Mouse (Mus musculus) v-Abl transformed pro-B cells (cell line): ENCODE data around the gene Sp6.

Experiments
- in situ Hi-C, 2 experiments: fragments of 400-800 bp; cut with MboI; formaldehyde crosslinking; loops; one replicate each; pipeline ENCODE4 v1.15.1; 2025; ENCODE audit not compliant: unreplicated experiment in 2 of 2

Gene Sp6

DNA sequence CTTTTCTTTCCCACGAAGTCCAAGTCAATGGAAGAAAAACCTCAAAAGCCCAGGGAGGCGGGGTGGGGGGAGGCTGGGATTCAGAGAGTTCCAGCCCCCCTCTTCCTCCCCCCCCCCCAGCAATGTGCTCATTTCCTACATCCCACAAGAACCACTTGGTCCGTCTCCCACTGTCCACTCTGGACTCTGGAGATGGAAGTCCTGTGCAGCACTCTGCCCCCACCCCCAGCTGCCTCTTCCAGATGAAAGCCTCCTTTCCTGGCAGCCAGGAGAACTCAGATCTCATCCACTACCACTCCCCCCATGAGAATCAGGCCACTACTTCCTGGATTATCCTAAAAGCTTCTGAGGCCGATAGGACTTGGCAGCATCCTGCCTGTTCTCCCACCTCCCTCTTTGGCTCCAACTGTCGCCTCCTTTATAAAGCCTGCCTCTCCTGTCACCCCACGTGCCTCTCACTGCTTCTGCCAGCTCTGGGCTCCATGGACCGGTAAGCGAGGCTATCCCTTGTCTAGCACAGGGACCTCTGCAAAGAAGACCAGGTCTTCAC lies at the start of gene Sp6:
Gene Sp6 (plus strand): TSS at position 274 of the 550 bp plus-strand sequence.
- in situ Hi-C loops, result no loop called here

DNA sequence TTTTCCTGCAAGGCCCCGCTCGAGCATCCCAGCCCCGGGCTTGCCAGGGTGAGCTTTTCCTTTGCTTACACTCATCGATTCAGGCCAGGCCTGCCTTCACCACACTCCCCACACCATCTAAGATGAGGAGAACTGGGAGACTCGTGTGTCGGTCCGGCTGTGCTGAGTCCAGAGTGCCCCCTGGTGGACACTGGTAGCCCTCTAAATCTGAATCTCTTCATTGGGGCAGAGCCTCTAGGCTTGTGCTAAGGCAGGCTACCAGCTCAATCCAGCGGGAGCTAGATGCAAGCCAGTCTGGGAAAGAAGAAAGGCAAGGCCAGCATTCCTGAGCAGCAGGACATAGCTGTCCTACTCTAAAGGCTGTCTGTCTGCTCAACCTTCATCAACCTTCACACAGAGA lies 49.6 kb upstream of the Sp6 start:
- in situ Hi-C loops, result loop anchor here (5.0 to 10.0 kb wide), 2 partner anchors 46 to 99 kb away; partner anchors contain the start of gene Cdk5rap3 (in 2 of the 2)

DNA sequence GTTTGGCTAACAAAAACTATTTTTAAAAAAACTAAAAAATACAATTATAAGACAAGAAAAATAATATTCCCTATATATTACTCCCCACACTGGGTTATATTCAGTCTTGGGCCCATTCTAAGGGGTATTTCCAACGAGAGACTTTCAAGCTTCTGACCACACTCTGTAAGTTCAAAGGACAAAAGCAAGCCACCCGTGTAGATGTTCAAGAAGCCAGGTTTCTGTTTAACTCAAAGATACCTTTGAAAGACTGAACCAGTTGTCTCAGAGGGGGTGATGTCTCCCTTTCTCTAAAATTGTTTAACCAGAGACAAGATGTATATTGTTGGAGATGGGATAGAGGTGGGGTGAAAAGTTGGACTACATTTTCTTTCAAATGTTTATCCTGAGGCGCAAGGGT lies 47.0 kb upstream of the Sp6 start:
- in situ Hi-C loops, result loop anchor here (10.0 kb wide), 1 partner anchor 101 kb away; no protein-coding TSS in a partner anchor

DNA sequence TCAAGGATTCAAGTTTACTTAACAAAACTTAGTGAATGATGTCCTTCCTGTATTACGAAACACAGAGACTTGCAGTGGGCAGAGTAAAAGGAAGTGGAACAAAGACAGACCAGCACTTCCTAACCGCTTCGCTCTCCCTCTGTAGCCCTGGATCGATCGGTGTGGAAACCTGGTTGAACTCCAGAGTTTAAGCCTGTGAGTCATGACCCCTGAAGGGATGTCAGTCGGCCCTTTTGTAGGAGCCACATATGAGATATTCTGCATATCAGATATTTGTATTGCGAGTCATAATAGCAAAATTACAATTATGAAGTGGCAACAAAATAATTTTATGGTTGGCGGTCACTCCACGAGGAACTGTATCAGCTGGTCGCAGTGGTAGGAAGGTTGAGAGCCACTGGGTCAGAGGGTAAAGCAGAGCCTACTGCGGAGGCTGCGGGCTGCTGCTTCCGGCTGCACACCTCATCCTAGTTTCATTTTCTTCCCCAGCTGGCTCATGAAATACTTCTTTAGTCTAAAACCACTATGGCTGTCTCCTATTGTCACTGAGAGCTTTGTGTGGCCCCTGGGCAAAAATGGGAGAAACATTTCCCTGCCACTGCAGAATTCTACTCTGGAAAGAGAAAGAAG lies 46.2 kb upstream of the Sp6 start:
- in situ Hi-C loops, result loop anchor here (10.0 kb wide), 1 partner anchor 102 kb away; no protein-coding TSS in a partner anchor

DNA sequence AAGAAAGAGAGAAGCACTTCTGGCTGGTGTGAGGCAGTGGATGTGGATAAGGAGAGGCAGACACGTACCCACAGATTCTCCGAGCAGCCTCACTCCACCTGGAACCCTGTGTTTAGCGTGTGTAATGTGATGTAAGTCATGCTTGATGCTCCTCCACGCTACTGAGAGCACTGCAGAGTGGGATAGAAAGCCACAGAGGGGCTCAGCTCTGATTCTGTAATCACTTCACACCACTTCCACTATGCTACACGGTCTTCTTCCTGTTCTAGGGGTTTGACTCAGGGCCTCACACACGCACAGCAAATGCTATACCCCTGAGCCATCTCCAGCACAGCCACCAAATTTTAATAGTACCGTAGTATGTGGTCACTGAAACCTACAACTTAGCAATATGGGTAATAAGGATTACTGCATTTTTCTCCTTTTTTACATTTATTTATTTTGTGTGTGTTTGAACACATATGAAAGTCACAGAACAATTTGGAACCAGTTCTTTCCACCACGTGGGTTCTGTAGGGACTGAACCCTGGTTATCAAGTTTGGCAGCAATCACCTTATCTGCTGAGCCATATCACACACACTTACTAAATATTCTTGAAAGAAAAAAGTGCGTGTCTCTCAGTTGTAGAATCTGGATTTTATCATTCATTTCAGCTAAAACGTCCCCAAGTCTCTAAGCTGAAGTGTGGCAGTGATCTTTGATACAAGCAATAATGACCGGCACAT lies 45.5 kb upstream of the Sp6 start:
- in situ Hi-C loops, result loop anchor here (10.0 kb wide), 1 partner anchor 103 kb away; no protein-coding TSS in a partner anchor

DNA sequence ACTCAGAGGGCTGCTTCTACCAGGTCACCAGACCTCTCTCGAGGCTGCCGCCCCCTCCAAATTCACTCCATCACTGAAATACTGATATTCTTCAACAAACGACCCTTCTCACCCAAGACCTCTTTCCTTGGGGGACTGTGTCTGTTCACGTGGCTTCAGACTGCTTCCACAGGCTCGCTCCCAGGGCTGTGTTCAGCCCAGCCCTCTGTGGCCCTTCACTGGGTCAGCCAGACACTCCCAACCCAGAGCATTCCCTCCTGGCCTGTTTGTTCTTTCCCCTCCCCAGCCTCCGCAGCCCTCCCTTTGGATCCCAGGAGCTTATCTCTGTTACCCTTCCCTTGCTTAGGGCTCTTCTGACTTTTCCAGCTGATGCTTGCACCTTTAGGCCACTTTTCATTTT lies 44.7 kb upstream of the Sp6 start:
- in situ Hi-C loops, result loop anchor here (10.0 kb wide), 1 partner anchor 104 kb away; no protein-coding TSS in a partner anchor

DNA sequence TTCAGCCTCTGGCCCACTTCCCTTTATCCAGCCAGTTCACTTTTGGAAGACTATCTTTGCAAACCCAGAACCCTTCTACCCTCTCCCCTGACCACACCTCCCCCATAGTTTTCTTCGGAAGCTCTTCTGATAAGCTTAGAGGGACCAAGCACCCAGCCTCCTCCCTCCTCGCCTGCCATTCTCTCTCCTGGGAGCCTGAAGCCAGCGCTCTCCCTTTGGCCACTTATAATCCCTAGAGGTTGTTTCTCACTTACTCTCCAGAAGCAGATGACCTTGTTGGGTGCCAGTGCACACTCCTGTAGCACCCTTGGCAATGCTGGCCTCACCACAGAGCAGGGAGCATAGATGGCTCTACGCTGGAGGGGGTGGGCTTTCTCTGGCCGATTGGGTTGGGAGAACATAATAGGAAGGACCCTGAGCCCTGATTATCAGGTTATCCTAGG lies 43.9 kb upstream of the Sp6 start:
- in situ Hi-C loops, result loop anchor here (10.0 kb wide), 1 partner anchor 104 kb away; no protein-coding TSS in a partner anchor

DNA sequence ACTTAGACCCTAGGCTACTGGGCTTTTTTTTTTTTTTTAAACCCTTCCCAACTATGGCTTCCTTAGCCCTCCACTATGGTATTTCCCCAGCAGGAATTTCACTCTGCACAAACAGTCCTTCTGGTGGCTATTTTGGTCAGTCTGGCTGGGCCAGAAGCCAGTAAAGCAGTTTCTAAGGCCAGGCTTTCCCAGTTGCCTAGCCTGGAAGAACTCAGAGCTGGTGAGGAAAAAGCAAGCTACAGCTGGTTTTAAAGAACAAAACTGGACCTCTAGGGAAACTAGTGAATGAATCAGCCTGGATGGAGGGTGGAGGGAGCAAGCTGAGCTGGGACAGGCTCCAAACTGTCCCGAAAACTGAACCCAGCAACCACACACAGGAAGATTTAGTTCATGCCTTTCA lies 43.4 kb upstream of the Sp6 start:
- in situ Hi-C loops, result loop anchor here (10.0 kb wide), 1 partner anchor 105 kb away; no protein-coding TSS in a partner anchor

DNA sequence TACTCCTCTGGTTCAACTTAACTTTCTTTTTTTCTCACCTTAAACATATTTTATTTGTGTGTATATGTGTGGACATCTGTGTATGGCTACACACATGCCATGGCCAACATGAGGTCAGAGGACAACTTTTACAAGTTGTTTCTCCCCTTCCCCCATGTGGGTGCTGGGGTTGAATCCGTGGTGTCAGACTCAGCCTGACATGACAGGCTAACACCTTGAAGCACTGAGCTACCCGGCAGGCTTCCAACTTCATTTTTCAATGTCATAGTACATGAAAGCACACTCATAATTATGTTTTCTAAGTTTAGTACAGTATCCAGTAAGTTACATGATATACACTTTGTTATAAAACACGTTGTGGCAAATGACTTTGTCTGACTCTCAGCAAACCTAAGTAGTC lies 42.9 kb upstream of the Sp6 start:
- in situ Hi-C loops, result no loop called here

DNA sequence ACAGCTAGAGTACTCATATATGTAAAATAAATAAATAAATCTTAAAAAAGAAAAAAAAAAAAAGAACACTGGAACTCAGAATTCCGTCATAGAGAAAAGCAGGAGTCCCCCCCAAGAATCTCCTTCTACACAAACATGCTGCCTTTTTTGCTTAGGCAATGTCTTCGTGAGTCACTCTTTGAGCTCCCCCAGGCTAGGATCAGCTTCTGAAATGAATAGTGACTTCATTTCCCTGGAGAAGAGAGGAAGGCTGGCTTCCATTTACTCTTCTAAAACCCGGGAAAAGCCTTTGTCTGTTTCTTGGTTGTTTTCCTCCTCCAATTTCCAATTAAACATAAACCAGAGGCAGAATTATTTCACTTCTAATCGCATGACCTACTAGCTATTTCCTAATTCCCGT lies 40.3 kb upstream of the Sp6 start:
- in situ Hi-C loops, result no loop called here

DNA sequence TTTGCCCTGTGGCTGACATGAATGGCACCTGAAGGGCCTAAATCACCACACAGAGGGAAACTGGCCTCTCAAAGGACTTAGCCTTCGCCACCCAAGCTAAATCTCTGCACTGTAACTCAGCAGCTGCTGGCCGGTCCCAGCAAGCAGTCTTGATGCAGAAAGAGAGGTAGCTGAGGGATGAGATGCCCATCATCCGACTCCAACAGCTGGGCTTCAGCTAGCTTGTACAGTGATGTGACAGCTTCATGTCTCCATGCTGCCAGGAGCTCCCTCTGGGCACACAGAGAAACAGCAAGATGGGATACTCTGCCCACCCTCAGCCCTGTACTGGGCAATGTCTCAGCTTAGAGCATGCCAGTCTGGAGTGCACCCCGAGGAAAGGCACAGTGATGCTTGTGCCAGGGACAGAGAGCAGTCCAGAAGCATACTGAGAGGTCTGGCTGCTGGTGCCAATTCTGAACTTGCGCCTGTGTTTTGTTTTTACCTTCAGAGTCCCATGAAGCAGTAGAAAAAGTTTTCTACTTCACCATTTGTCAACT lies 39.7 kb upstream of the Sp6 start:
- in situ Hi-C loops, result no loop called here

DNA sequence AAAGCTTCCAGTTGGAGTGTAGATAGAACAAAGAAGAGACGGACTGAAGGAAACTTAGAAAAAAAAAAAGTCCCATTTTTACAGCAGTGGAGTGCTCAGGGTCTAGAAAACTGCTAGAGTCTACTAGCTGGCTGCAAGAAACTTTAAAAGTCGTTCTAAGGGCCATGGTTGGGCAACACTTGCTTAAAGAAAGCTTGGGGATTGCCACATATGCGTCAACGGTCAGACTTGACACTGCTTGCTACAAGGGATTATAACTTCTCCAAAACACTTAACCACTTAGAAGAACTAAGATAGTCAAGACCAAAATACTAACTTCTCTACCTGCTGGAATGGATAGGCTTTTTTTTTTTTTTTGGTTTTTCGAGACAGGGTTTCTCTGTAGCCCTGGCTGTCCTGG lies 38.4 kb upstream of the Sp6 start:
- in situ Hi-C loops, result no loop called here

DNA sequence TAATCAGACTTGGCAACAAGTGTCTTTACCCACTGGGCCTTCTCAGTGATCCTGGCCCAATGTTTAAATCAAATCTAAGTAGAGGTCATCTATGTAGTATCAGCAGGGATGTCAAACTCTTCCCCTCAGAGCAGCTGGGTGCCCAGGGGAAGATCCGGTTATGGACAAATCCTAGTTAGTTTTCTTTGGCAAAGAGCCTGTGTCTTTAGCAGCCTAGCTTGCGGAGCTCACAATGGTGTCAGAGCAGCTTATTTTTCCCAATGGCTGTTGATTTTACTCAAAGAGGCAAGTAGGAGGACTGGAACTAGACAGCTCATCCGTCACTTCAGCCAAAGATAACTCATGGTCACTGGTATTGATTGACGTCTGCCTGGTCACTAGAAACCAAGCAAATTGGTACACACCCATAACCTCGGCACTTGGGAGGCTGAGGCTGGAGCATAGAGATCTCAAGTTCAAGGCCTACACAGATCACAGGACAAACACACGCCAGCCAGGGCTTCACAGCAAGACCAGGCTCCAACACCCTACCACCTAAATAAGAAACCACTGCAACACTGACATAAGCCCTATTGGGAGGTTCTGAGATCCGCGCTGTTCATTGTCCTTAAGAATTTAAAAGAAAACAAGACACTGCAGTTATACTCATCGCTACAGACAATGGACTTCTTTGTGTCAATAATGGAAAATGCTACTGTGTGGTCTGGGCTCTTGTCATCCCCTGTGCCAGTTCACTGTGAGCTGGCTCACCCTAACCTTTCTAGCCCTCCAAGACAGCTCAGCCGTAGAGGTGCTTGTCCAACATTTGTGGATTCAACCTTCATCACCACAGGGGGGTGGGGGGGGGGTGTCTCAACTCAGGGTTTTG lies 37.4 kb upstream of the Sp6 start:
- in situ Hi-C loops, result no loop called here

DNA sequence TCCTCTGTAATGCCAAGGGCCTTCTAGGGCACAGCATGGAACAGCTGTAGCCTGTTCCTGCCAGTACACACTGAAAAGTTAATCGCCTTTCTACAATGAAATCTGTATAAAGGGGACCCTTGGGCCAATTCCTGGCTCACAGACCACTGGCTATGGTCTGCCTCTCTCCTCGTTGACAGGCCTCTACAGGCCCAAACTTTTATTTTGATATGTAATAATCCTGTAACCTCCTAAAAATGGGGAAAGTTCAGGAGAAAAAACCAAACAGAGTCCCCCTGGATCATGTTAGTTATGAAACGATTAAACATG lies 36.9 kb upstream of the Sp6 start:
- in situ Hi-C loops, result no loop called here

DNA sequence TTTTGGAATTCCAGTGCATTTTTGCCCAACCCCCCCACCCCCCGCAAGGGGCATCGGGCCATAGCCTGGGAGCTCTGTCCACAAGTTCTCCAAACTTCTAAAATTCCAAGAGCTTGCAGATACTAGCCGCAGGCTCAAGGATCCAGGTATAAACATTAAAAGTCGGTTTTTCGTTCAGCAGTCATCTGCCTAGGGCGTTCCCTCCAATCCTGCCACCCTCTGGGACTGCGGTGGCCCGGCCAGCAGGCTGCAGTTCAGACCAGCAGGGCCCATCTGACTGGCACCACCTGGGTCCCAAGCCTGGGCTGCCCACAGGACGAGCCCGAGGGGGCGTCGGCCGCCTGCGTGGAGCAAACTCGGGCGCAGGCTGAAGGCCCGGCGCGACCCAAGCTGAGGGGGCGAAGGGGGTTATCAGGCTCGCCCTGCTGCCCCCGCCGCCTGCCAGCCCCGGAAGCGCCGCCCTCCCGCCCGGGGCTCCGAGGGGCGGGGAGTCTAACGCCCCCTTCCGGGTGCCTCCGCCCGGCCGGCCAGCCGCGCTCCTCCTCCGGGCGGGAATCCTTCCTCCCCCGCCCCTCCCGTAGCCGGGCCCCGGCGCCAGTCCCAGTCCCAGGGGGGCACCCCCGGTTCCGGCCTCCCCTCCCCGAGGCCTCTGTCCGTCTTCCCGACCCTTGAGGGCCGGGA lies 36.1 kb upstream of the Sp6 start:
- in situ Hi-C loops, result no loop called here

DNA sequence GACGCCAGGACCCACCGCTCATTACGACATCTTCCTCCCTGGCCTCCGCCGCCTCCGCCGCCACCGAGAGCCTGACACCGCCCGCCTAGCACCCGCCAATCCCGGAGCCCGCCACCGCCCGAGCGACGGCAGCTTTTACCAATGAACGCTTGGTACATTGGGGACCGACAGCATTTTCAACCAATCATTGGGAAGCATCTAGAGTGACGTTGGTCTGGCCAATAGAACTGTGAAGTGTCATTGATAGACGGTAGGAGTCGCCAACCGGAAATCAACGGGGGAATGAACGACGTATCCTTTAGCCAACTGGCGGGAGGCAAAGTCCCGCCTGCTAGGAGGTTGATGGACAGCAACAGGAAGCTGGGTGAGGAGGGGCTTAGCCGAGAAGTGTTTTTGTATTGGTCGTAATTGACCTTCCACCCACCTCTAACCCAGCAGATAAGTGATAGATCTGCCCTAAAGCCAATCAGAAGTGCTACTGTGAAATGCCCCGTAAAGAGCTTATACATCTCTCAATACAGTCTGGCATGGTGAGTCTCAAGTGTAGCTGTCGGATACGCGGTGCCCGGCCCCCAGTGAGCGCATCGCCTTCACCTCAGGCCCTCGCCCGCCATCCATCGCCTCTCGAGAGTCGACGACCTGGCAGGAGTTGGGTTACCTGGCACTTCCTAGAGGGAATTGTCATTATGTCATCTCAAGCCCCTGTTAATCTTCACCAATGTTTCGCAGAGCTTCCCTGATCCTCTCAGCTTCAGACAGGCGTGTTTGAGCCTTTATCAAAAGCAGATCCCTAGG lies 35.4 kb upstream of the Sp6 start:
- in situ Hi-C loops, result no loop called here

DNA sequence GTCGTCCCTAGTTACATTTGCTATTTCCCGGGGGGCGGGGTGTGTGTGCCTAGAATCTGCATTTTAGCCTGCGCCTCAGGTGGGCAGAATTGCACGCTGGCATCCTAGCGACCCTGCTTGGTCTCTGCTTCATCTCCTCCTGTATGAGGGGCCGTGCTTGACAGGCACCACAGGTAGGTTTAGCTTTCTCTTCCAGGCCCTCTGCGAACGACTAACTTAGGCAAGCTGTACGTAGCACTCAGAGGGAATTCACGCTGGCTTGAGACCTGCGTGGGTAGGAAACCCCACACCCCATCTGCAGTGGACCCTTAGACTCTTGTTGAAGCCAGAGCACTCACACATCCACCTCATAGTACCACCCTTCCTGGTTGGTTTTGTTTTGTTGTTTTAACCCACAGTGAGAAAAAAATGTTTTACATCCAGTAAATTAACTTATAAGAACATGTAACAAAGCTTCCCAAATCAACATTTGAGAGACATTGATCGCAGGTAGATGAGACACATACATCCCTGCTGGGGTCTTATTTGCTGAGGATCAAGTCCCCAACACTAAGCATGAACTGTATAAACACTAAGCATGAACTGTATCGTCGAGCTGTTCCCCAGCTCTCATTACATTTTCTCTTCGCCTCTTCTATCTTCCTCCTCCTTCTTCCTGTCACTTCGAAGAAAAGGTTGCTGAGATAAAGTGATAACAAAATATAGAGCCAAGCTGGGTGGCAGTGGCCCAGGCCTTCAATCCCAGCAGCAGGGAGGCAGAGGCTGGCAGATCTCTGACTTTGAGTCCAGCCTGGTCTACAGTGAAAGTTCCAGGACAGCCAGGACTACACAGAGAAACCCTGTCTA lies 34.6 kb upstream of the Sp6 start:
- in situ Hi-C loops, result no loop called here

DNA sequence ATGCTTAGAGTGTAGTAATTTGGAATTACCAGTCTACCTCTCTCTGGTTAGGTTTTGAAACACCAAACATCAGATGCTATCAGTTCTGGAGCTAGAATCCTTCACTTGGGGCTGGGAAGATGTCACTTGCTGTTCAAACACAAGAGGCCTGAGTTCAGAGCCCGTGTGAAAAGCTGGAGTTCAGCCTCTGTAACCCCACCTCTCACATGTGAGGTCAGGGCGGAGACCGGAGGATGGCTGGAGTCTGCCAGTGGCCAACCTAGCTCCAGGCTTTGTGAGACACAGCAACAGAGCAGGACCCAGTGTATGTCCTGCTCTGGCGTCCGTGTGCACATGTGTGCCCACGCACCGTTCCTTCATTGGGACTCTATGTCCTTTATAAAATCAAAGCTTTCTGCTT lies 33.9 kb upstream of the Sp6 start:
- in situ Hi-C loops, result no loop called here
